Mouse (Mus musculus) hindbrain, embryonic 14.5 days (tissue): ENCODE results near the gene Kiz. TPM values are rescaled to one million over a fixed set of nuclear protein-coding genes. Genes with fewer than 3 reads are reported as not detected.

ENCODE experiments used
- ATAC-seq: fragments of 200-750 bp; cut with Nextera tagmentation; 2 replicates; pipeline ENCODE4 v1.8.0; 2017; ENCODE audit warnings: moderate number of reproducible peaks, mild to moderate bottlenecking, moderate TSS enrichment, moderate library complexity; ENCODE audit not compliant: low FRiP score
- DNase-seq: peaks from one replicate; pipeline ENCODE4 v3.0.0-alpha.2; 2015; ENCODE audit warnings: low spot score
- H3K27ac ChIP-seq: fragments of 300-500 bp; sonication (generic); 2 replicates; pipeline ENCODE4 v1.5.1; 2014; ENCODE audit warnings: mild to moderate bottlenecking, moderate library complexity
- H3K27me3 ChIP-seq: fragments of 300-500 bp; sonication (generic); 2 replicates; pipeline ENCODE4 v1.6.1; 2014; ENCODE audit warnings: mild to moderate bottlenecking, low read length, mixed read lengths; ENCODE audit not compliant: control insufficient read depth, insufficient read depth
- H3K36me3 ChIP-seq: fragments of 300-500 bp; sonication (generic); replicated peaks from 2 replicates; pipeline ENCODE4 v1.6.1; 2014; ENCODE audit not compliant: control insufficient read depth, insufficient read depth
- H3K4me1 ChIP-seq: fragments of 300-500 bp; sonication (generic); replicated peaks from 2 replicates; pipeline ENCODE4 v1.6.1; 2014; ENCODE audit warnings: antibody characterized with exemption, low read length, mixed read lengths; ENCODE audit not compliant: control insufficient read depth, insufficient read depth
- H3K4me2 ChIP-seq: fragments of 300-500 bp; sonication (generic); replicated peaks from 2 replicates; pipeline ENCODE4 v1.6.1; 2014; ENCODE audit warnings: mild to moderate bottlenecking, moderate library complexity
- H3K4me3 ChIP-seq: fragments of 300-500 bp; sonication (generic); replicated peaks from 2 replicates; pipeline ENCODE4 v1.5.1; 2014; ENCODE audit warnings: mild to moderate bottlenecking, low read length
- H3K9ac ChIP-seq: fragments of 300-500 bp; sonication (generic); 2 replicates; pipeline ENCODE4 v1.6.1; 2014
- H3K9me3 ChIP-seq: fragments of 300-500 bp; sonication (generic); 2 replicates; pipeline ENCODE4 v1.6.1; 2016; ENCODE audit warnings: low read length; ENCODE audit not compliant: control insufficient read depth
- WGBS: fragments of 180-500 bp; shearing (Covaris S2); extraction: QIAGEN DNeasy Blood & Tissue Kit; methylation state at CpG from one replicate; pipeline ENCODE4 v1.1.7; 2014; 5-methylcytosine and 5-hydroxymethylcytosine counted together
- polyA plus RNA-seq: library from polyadenylated mRNA; unstranded; fragments of >200 nt; fragmentation: Nextera tagmentation; extraction: Ambion mirVana; gene quantifications from 2 replicates; pipeline ENCODE4 v1.2.1, GENCODE M21; 2014

The Kiz gene
- polyA plus RNA-seq, 1 experiment from 2014 or later: 27.2 TPM

DNA sequence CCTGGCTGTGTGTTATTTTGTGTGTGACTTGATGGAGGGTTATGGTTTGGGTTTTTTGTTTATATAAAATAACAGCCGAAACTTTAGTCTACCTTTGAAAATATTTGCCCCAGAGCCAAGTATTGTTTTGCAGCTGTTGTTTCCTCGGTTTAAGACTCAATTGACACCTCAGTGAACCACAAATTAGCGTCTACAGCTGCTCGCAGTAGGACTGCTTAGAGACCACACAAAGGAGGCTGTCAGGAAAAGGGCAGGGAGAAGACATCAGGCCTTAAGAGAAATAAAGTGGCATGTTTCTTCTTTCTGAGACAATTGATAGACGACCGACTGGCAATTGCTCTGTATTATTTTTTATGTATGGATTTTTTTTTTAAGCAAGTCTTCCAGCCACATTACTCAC is 100.7 kb downstream of the Kiz start:
- Histone ChIP-seq H3K36me3 (no peaks in the 10 kb centered on the region), H3K4me2 (no peak overlapping the region), H3K9me3 (no peaks in the 10 kb centered on the region), H3K27ac (no peak overlapping the region), H3K4me1 (peaks cover 7% of the 10 kb centered on the region; the same call in 1 of the 2 replicates), H3K4me3 (no peak overlapping the region), H3K9ac (no peak overlapping the region), H3K27me3 (peaks cover 52% of the 10 kb centered on the region)
- no peak for DNase-seq
- WGBS: 11% methylated on average over 6 of the region's 6 CpGs
- no peak for ATAC-seq

DNA sequence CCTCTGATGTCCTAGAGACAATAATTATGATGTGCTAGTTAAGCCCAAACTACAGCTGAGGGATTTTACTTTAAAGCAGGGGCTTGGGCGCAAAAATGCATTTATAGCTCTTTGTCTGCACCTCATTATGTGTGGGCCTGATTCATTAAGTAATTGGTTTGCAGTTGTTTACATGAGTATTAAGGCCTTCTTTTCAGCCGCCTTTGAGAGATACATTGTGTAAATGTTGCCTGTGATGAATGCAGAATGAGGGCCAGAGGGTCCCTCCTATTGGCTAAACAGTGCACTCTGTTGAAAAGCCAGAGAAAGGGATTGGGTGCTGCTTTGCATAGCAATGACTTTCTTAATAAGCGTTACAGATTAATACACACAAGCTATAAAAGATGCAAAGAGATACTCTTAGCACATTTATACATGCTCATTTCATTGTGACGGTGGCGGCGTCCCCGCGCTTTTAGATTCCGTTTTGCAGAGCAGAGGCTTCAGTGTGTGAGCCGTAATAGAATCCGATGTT is 102.8 kb downstream of the Kiz start:
- ATAC-seq: peak; percentile 94
- peak overlapping the region; percentile 63 for H3K9ac ChIP-seq
- 2% methylated on average over 11 of the region's 11 CpGs for WGBS

DNA sequence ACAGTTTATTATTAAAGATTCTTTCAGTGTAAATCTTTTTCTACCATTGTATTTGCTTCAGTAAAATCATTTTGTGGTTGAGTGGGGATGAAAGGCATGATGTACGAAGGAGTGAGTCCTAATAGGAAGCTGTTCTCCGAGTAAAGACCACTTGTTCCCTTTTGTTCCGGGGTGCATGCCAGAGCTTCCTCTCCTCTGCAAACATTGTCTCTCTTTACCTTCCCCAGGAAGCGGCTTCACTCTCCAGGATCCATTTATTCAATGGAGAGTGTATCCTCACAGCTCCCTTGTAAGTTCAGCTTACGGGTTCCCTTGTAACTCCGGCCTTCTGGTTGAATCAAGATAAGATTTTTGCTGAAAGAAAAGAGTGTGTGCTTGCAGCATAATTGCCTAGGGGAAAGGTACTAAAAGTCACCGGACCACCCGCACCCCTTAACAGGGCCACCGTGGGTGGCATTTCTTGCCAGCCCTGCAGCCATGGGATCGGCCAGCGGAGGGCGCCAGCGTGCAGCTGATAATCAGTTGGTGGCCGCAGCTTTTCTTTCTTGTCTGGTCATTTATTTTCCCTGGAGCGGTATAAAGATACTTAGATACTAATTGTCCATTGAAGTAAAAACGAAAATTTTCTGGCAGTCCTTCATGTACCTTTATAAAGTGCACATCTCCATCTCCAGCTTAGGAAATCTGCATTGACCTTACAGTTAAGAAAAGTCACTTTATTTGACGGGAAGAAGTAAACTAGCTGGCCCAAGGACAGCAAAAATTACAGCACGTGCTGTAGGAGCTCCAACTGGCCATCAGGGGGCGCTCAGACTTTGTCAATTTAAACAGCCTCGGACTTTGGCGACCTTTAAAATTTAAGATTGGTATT is 103.5 kb downstream of the Kiz start:
- Histone ChIP-seq H3K9ac (peak overlapping the region; percentile 63), H3K4me1 (peaks cover 7% of the 10 kb centered on the region; the same call in 1 of the 2 replicates), H3K27ac (peak overlapping the region; percentile 90), H3K4me2 (peak overlapping the region; percentile 82), H3K36me3 (no peaks in the 10 kb centered on the region), H3K27me3 (peaks cover 30% of the 10 kb centered on the region), H3K9me3 (no peaks in the 10 kb centered on the region), H3K4me3 (peak overlapping the region; percentile 31)
- DNase-seq: peak; percentile 92
- 1% methylated on average over 21 of the region's 21 CpGs for WGBS
- peak; percentile 81 for ATAC-seq

More for the DNA sequence above, 102.8 kb downstream of the Kiz start:
- peaks cover 7% of the 10 kb centered on the region; the same call in 1 of the 2 replicates for H3K4me1 ChIP-seq
- DNase-seq: peak; percentile 75
- H3K4me2 ChIP-seq: peak overlapping the region; percentile 82
- peaks cover 38% of the 10 kb centered on the region for H3K27me3 ChIP-seq
- H3K4me3 ChIP-seq: peak overlapping the region; percentile 31
- H3K36me3 ChIP-seq: no peaks in the 10 kb centered on the region
- H3K9me3 ChIP-seq: no peaks in the 10 kb centered on the region
- H3K27ac ChIP-seq: peak overlapping the region; percentile 90

DNA sequence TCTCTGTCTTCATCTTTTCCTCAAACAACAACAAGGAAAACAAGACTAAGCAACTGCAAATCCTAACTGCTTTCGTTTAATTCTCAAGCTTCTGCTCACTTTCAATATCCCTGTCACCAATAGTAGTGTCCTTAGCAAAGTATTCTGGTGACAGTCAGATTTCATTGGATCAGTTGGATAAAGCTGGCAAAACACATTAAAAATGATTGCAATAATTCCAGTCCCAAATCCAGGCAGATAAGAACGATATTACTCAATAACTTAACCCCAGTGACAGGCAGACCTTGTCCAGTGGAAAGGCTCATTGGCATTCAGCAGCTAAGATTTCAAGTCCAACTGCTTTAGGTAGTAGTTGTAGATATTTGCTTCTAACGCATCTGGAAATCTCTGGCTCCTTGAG is 119.4 kb downstream of the Kiz start:
- no peak for ATAC-seq

DNA sequence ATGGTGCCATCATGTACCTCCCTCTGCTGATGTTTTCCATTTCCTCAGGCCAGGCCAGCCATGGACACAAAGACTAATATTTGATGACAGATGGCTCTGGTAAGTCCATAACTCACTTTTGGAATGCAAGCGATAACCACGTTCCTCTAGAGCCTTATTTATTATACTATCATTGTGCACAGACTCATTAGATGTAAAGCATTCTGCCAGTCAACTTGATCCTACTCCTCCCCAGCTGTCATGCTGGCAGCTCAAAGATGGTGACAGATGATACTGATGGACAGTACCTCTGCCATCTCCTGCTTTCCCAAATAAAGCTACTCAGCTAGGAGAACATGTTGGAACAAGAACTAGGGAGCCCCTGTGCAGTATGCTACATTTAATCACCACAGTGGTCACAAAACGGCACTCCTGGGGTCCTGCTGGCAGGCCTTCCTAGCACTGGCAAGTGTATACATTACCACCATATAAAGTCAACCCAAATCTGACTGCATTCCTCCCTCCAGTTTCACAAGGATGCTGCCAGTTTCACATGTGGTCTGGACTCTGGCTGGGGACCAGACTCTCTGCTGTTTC is 119.9 kb downstream of the Kiz start:
- no peaks in the 10 kb centered on the region for H3K36me3 ChIP-seq
- H3K4me3 ChIP-seq: no peak overlapping the region
- no peak overlapping the region for H3K27ac ChIP-seq
- H3K9ac ChIP-seq: no peak overlapping the region
- H3K9me3 ChIP-seq: no peaks in the 10 kb centered on the region
- H3K4me2 ChIP-seq: no peak overlapping the region
- 0 out of 2 replicates have a peak, but pooled peaks have one; percentile 37 for ATAC-seq
- H3K27me3 ChIP-seq: no peaks in the 10 kb centered on the region
- DNase-seq: no peak
- H3K4me1 ChIP-seq: no peaks in the 10 kb centered on the region
- WGBS: 67% methylated on average over 3 of the region's 3 CpGs

More for the DNA sequence above, 119.4 kb downstream of the Kiz start:
- H3K9ac ChIP-seq: no peak overlapping the region
- no peaks in the 10 kb centered on the region for H3K27me3 ChIP-seq
- no peak overlapping the region for H3K27ac ChIP-seq
- no peaks in the 10 kb centered on the region for H3K4me1 ChIP-seq
- 0 out of 2 replicates have a peak, but pooled peaks cover 3% of the 10 kb centered on the region for H3K36me3 ChIP-seq
- WGBS: 83% methylated on average over 3 of the region's 3 CpGs
- H3K4me2 ChIP-seq: no peak overlapping the region
- no peaks in the 10 kb centered on the region for H3K9me3 ChIP-seq
- no peak overlapping the region for H3K4me3 ChIP-seq
- no peak for DNase-seq

DNA sequence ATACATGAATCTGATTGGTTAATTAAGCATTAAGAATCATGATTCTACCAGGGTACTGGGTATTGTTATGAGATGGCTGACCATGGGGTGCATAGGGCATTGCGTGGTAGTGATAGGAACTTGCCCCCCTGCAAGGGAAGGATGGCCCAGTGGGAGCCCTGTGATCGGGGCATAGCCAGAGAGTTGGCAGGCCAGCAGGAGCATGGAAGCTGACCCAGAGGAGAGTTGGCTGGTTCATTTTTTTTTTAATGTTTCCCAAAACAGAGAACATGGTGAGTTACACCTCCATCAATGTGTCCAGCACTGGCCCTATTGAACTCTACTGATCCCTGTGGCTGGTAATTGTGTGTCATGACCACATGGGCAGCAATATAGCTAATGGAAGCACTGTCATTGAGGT is 127.1 kb downstream of the Kiz start:
- Histone ChIP-seq H3K27me3 (no peaks in the 10 kb centered on the region), H3K36me3 (no peaks in the 10 kb centered on the region), H3K27ac (no peak overlapping the region), H3K4me2 (no peak overlapping the region), H3K9ac (no peak overlapping the region), H3K9me3 (no peaks in the 10 kb centered on the region), H3K4me3 (no peak overlapping the region), H3K4me1 (no peaks in the 10 kb centered on the region)
- DNase-seq (no peak), ATAC-seq (no peak)
- WGBS: 95% methylated on average over 2 of the region's 2 CpGs

DNA sequence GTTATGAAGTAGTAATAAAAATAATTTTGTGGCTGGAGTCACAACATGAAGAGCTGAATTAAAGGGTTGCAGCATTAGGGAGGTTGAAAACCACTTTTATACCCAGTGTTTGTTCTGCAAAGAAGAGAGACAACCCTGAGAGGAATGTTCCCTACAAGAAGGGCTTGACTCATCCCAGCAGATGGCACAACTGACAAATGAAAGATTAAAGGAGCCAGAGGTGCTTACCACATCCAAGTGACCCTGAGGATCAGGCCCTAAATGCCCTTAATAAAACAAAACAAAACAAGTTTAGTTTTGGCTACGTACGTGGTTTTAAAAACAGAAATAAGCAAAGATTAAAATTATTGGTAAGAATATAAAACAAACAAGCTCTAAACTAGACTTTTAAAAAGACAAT is 129.2 kb downstream of the Kiz start:
- no peaks in the 10 kb centered on the region for H3K36me3 ChIP-seq
- H3K27me3 ChIP-seq: no peaks in the 10 kb centered on the region
- no peak overlapping the region for H3K9ac ChIP-seq
- no peaks in the 10 kb centered on the region for H3K9me3 ChIP-seq
- no peak for ATAC-seq
- no peak overlapping the region for H3K4me3 ChIP-seq
- H3K27ac ChIP-seq: no peak overlapping the region
- no peak overlapping the region for H3K4me2 ChIP-seq
- DNase-seq: no peak
- WGBS: 93% methylated on average over 2 of the region's 2 CpGs
- H3K4me1 ChIP-seq: no peaks in the 10 kb centered on the region

DNA sequence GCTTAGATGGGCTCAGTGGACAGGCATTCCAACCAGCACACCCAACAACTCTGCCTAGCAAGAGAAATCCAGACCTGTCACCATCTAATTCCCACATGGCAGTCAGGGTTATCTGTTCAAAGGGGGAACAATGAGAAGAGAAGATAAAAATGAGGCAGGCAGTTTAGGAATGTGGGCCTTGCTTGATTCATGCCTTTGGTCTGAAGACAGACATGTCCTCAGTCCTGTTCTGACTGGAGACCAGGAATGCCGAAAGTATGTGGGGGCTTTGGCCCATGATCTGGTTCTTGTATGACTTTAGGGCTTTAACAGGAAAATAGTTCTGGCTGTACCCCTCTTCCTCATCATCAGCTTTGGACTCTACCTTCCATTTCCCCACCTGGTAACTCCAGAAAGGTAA is 130.1 kb downstream of the Kiz start:
- Histone ChIP-seq H3K9ac (no peak overlapping the region), H3K27ac (no peak overlapping the region), H3K9me3 (no peaks in the 10 kb centered on the region), H3K36me3 (no peaks in the 10 kb centered on the region), H3K4me2 (no peak overlapping the region), H3K4me3 (no peak overlapping the region), H3K27me3 (no peaks in the 10 kb centered on the region), H3K4me1 (no peaks in the 10 kb centered on the region)
- ATAC-seq: no peak
- 93% methylated on average over 1 of the region's 1 CpGs for WGBS
- no peak for DNase-seq

DNA sequence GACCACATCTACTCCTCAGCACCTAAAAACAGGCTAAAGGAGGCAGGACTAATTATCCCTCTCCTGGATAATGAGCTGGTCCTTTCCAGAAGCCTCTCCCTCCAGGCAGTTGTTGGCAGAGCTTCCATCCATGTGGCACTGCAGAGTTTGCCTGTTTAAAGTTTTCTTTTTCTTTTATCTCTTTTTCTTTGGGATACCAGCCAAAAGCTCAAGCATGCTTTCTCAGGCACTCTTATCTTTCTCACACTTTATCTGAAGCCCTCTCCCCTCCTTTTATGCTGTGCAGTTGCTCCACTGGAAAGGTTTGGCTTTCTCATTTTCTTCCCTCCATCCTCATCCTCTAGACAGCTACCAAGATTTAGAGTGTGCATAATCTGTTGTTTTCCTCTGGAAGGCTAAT is 130.8 kb downstream of the Kiz start:
- H3K4me1 ChIP-seq: no peaks in the 10 kb centered on the region

More for the DNA sequence above, 130.8 kb downstream of the Kiz start:
- ATAC-seq: no peak
- no peaks in the 10 kb centered on the region for H3K27me3 ChIP-seq
- no peaks in the 10 kb centered on the region for H3K36me3 ChIP-seq
- no peak for DNase-seq
- H3K27ac ChIP-seq: no peak overlapping the region
- no peak overlapping the region for H3K4me3 ChIP-seq
- no peaks in the 10 kb centered on the region for H3K9me3 ChIP-seq
- no peak overlapping the region for H3K4me2 ChIP-seq
- H3K9ac ChIP-seq: no peak overlapping the region
